In genomic region chr6:35426301-35426700, GRCm38 (mm10) we compare ENCODE assay signal across 8 mouse cellular contexts.
A peak's percentile ranks its signal among the peaks of the same experiment; 100 is the strongest.
DNase-seq lines count a peak whose midpoint lies in the region; ATAC-seq lines count a peak whose summit lies in the region.

No protein-coding gene starts in this region.

- peaks cover 12% of the 10 kb centered on the region for H3K4me1 ChIP-seq in heart, embryonic 13.5 days
- H3K4me1 ChIP-seq in liver, embryonic 12.5 days: no peaks in the 10 kb centered on the region
- H3K4me1 ChIP-seq in hindbrain, embryonic 12.5 days: no peaks in the 10 kb centered on the region

- WGBS in heart, embryonic 13.5 days: 38% methylated on average over 3 of the region's 3 CpGs
- WGBS in liver, embryonic 12.5 days (ENCODE audit: insufficient replicate concordance): 63% methylated on average over 3 of the region's 3 CpGs
- 62% methylated on average over 3 of the region's 3 CpGs for WGBS in hindbrain, embryonic 12.5 days

- no peaks in the 10 kb centered on the region for H3K9me3 ChIP-seq in heart, embryonic 13.5 days
- no peaks in the 10 kb centered on the region for H3K9me3 ChIP-seq in liver, embryonic 12.5 days (replicated peaks)
- H3K9me3 ChIP-seq in hindbrain, embryonic 12.5 days (replicated peaks): no peaks in the 10 kb centered on the region

- H3K27me3 ChIP-seq in heart, embryonic 13.5 days (replicated peaks): no peaks in the 10 kb centered on the region
- no peaks in the 10 kb centered on the region for H3K27me3 ChIP-seq in liver, embryonic 12.5 days (replicated peaks)
- no peaks in the 10 kb centered on the region for H3K27me3 ChIP-seq in hindbrain, embryonic 12.5 days

- peak; percentile 3 to 15 for DNase-seq in layer of hippocampus, postnatal 14 days (ENCODE audit: low spot score in 2 of 2)
- no peak for DNase-seq in layer of hippocampus, adult 11-12 months (ENCODE audit: low spot score)
- peak; percentile 24 for DNase-seq in cerebellum, adult 9-10 months
- DNase-seq in right cerebral cortex, postnatal 14 days: peak; percentile 46
- DNase-seq in ovary, postnatal 36 days (ENCODE audit: low spot score): no peak

- H3K27ac ChIP-seq in heart, embryonic 13.5 days (replicated peaks): peak overlapping the region; percentile 56
- H3K27ac ChIP-seq in liver, embryonic 12.5 days: no peak overlapping the region
- no peak overlapping the region for H3K27ac ChIP-seq in hindbrain, embryonic 12.5 days

- H3K4me2 ChIP-seq in heart, embryonic 13.5 days: no peak overlapping the region
- H3K4me2 ChIP-seq in liver, embryonic 12.5 days: no peak overlapping the region
- H3K4me2 ChIP-seq in hindbrain, embryonic 12.5 days (replicated peaks): no peak overlapping the region

- ATAC-seq in heart, embryonic 13.5 days (ENCODE audit: extremely low read depth, insufficient number of reproducible peaks, low FRiP score, low TSS enrichment): no peak; the same call in 1 of the 2 replicates
- ATAC-seq in liver, embryonic 12.5 days: no peak
- ATAC-seq in hindbrain, embryonic 12.5 days (ENCODE audit: low FRiP score): no peak

- no peak overlapping the region for H3K4me3 ChIP-seq in heart, embryonic 13.5 days
- no peak overlapping the region for H3K4me3 ChIP-seq in liver, embryonic 12.5 days
- no peak overlapping the region for H3K4me3 ChIP-seq in hindbrain, embryonic 12.5 days

- H3K9ac ChIP-seq in heart, embryonic 13.5 days: no peak overlapping the region
- H3K9ac ChIP-seq in liver, embryonic 12.5 days: no peak overlapping the region
- no peak overlapping the region for H3K9ac ChIP-seq in hindbrain, embryonic 12.5 days

- H3K36me3 ChIP-seq in heart, embryonic 13.5 days: no peaks in the 10 kb centered on the region
- H3K36me3 ChIP-seq in liver, embryonic 12.5 days: no peaks in the 10 kb centered on the region
- H3K36me3 ChIP-seq in hindbrain, embryonic 12.5 days: no peaks in the 10 kb centered on the region

Comparison
In these comparisons a context has a peak if more than half of its experiments do, and no peak if none do; other contexts are left out.
1. DNase-seq: peak in layer of hippocampus, postnatal 14 days (2 of 2), cerebellum, adult 9-10 months (single experiment) and right cerebral cortex, postnatal 14 days (single experiment); none in layer of hippocampus, adult 11-12 months (single experiment) and ovary, postnatal 36 days (single experiment).